Mouse (Mus musculus) hindbrain, embryonic 15.5 days (tissue): ENCODE data around the gene Dusp7. TPM values are rescaled to one million over a fixed set of nuclear protein-coding genes. Genes with fewer than 3 reads are reported as not detected.

ENCODE experiments used
- ATAC-seq: fragments of 200-750 bp; cut with Nextera tagmentation; 2 replicates; pipeline ENCODE4 v1.8.0; 2017; ENCODE audit warnings: low read depth, moderate number of reproducible peaks, moderate TSS enrichment; ENCODE audit not compliant: low FRiP score
- H3K27ac ChIP-seq: fragments of 300-500 bp; sonication (generic); replicated peaks from 2 replicates; pipeline ENCODE4 v1.5.1; 2015; ENCODE audit warnings: mild to moderate bottlenecking, inconsistent platforms
- H3K27me3 ChIP-seq: fragments of 300-500 bp; sonication (generic); 2 replicates; pipeline ENCODE4 v1.6.1; 2015; ENCODE audit warnings: control low read depth, inconsistent platforms
- H3K36me3 ChIP-seq: fragments of 300-500 bp; sonication (generic); 2 replicates; pipeline ENCODE4 v1.6.1; 2015; ENCODE audit warnings: control low read depth, inconsistent platforms
- H3K4me1 ChIP-seq: fragments of 300-500 bp; sonication (generic); replicated peaks from 2 replicates; pipeline ENCODE4 v1.6.1; 2015; ENCODE audit warnings: control low read depth, inconsistent platforms
- H3K4me2 ChIP-seq: fragments of 300-500 bp; sonication (generic); 2 replicates; pipeline ENCODE4 v1.6.1; 2015; ENCODE audit warnings: moderate library complexity, mild to moderate bottlenecking, inconsistent platforms
- H3K4me3 ChIP-seq: fragments of 300-500 bp; sonication (generic); 2 replicates; pipeline ENCODE4 v1.5.1; 2015; ENCODE audit warnings: mild to moderate bottlenecking, inconsistent platforms
- H3K9ac ChIP-seq: fragments of 300-500 bp; sonication (generic); 2 replicates; pipeline ENCODE4 v1.6.1; 2015; ENCODE audit warnings: inconsistent platforms
- H3K9me3 ChIP-seq: fragments of 300-500 bp; sonication (generic); 2 replicates; pipeline ENCODE4 v1.6.1; 2016; ENCODE audit warnings: control low read depth, inconsistent platforms
- WGBS: fragments of 180-500 bp; shearing (Covaris S2); methylation state at CpG from one replicate; pipeline ENCODE4 v1.1.7; 2015; 5-methylcytosine and 5-hydroxymethylcytosine counted together
- polyA plus RNA-seq: library from polyadenylated mRNA; unstranded; fragments of >200 nt; fragmentation: Nextera tagmentation; extraction: Ambion mirVana; gene quantifications from 2 replicates; pipeline ENCODE4 v1.2.1, GENCODE M21; 2015

Dusp7 gene
- polyA plus RNA-seq, 1 experiment from 2014 or later, result 13.3 TPM

GRCm38 (mm10) chr9:106355975-106356286 is 12.5 kb upstream of the Dusp7 start:
- H3K9me3 ChIP-seq, result no peaks in the 10 kb centered on the region
- no peaks in the 10 kb centered on the region for H3K27me3 ChIP-seq
- 0 out of 2 replicates have a peak, but pooled peaks have one; percentile 12 for ATAC-seq
- 0 out of 2 replicates have a peak, but pooled peaks cover 7% of the 10 kb centered on the region for H3K4me1 ChIP-seq
- H3K27ac ChIP-seq, result 0 out of 2 replicates have a peak overlapping the region, but pooled peaks have one; percentile 20
- H3K4me2 ChIP-seq, result no peak overlapping the region
- H3K9ac ChIP-seq, result no peak overlapping the region
- H3K36me3 ChIP-seq, result no peaks in the 10 kb centered on the region
- H3K4me3 ChIP-seq, result no peak overlapping the region

GRCm38 (mm10) chr9:106356323-106356844 is 12.0 kb upstream of the Dusp7 start:
- H3K36me3 ChIP-seq, result no peaks in the 10 kb centered on the region
- H3K4me1 ChIP-seq, result 0 out of 2 replicates have a peak, but pooled peaks cover 7% of the 10 kb centered on the region
- H3K4me2 ChIP-seq, result no peak overlapping the region
- H3K27me3 ChIP-seq, result no peaks in the 10 kb centered on the region
- H3K9ac ChIP-seq, result no peak overlapping the region
- H3K9me3 ChIP-seq, result no peaks in the 10 kb centered on the region
- H3K27ac ChIP-seq, result 0 out of 2 replicates have a peak overlapping the region, but pooled peaks have one; percentile 20
- no peak overlapping the region for H3K4me3 ChIP-seq
- ATAC-seq, result 0 out of 2 replicates have a peak, but pooled peaks have one; percentile 35
- 71% methylated on average over 10 of the region's 10 CpGs for WGBS

- no peaks in the 10 kb centered on the region for H3K27me3 ChIP-seq
- H3K4me1 ChIP-seq, result 0 out of 2 replicates have a peak, but pooled peaks cover 7% of the 10 kb centered on the region
- H3K9me3 ChIP-seq, result no peaks in the 10 kb centered on the region
- no peak overlapping the region for H3K4me2 ChIP-seq
- no peak overlapping the region for H3K4me3 ChIP-seq
- ATAC-seq, result no peak
- H3K9ac ChIP-seq, result no peak overlapping the region
- H3K36me3 ChIP-seq, result no peaks in the 10 kb centered on the region
- no peak overlapping the region for H3K27ac ChIP-seq
- 83% methylated on average over 3 of the region's 3 CpGs for WGBS
Observed at GRCm38 (mm10) chr9:106357167-106357566, 11.3 kb upstream of the Dusp7 start.

GRCm38 (mm10) chr9:106359297-106359696 is 9.1 kb upstream of the Dusp7 start:
- Histone ChIP-seq H3K9me3 (no peaks in the 10 kb centered on the region), H3K4me1 (0 out of 2 replicates have a peak, but pooled peaks cover 7% of the 10 kb centered on the region), H3K27ac (no peak overlapping the region), H3K9ac (no peak overlapping the region), H3K36me3 (no peaks in the 10 kb centered on the region), H3K4me3 (no peak overlapping the region), H3K4me2 (no peak overlapping the region), H3K27me3 (no peaks in the 10 kb centered on the region)
- WGBS, result 62% methylated on average over 6 of the region's 6 CpGs
- ATAC-seq, result no peak

GRCm38 (mm10) chr9:106361140-106361539 is 7.3 kb upstream of the Dusp7 start:
- Histone ChIP-seq H3K36me3 (no peaks in the 10 kb centered on the region), H3K4me3 (no peak overlapping the region), H3K4me2 (no peak overlapping the region), H3K9ac (no peak overlapping the region), H3K27ac (no peak overlapping the region), H3K27me3 (no peaks in the 10 kb centered on the region), H3K4me1 (0 out of 2 replicates have a peak, but pooled peaks cover 2% of the 10 kb centered on the region), H3K9me3 (no peaks in the 10 kb centered on the region)
- 89% methylated on average over 6 of the region's 6 CpGs for WGBS
- ATAC-seq, result no peak

GRCm38 (mm10) chr9:106365333-106365732 is 3.1 kb upstream of the Dusp7 start:
- Histone ChIP-seq H3K4me2 (no peak overlapping the region), H3K9ac (no peak overlapping the region), H3K4me1 (peaks cover 13% of the 10 kb centered on the region), H3K27ac (no peak overlapping the region), H3K9me3 (no peaks in the 10 kb centered on the region), H3K27me3 (no peaks in the 10 kb centered on the region), H3K4me3 (no peak overlapping the region), H3K36me3 (no peaks in the 10 kb centered on the region)
- ATAC-seq, result no peak
- WGBS, result 80% methylated on average over 7 of the region's 7 CpGs

- Histone ChIP-seq H3K9me3 (no peaks in the 10 kb centered on the region), H3K27me3 (no peaks in the 10 kb centered on the region), H3K36me3 (no peaks in the 10 kb centered on the region), H3K9ac (no peak overlapping the region), H3K4me3 (no peak overlapping the region), H3K27ac (no peak overlapping the region), H3K4me1 (peaks cover 22% of the 10 kb centered on the region), H3K4me2 (no peak overlapping the region)
- 72% methylated on average over 1 of the region's 1 CpGs for WGBS
- no peak for ATAC-seq
Observed at GRCm38 (mm10) chr9:106366188-106366587, 2.2 kb upstream of the Dusp7 start.

GRCm38 (mm10) chr9:106367001-106367400 is 1.4 kb upstream of the Dusp7 start:
- peaks cover 30% of the 10 kb centered on the region for H3K4me1 ChIP-seq
- no peak for ATAC-seq
- H3K9me3 ChIP-seq, result no peaks in the 10 kb centered on the region
- 25% methylated on average over 5 of the region's 5 CpGs for WGBS
- peak overlapping the region; percentile 89 for H3K4me3 ChIP-seq
- H3K36me3 ChIP-seq, result 0 out of 2 replicates have a peak, but pooled peaks cover 4% of the 10 kb centered on the region
- H3K27ac ChIP-seq, result peak overlapping the region; percentile 57; the same call in 1 of the 2 replicates
- H3K4me2 ChIP-seq, result peak overlapping the region; percentile 96
- H3K9ac ChIP-seq, result peak overlapping the region; percentile 32
- no peaks in the 10 kb centered on the region for H3K27me3 ChIP-seq

GRCm38 (mm10) chr9:106367592-106368111 is 780 bp upstream of the Dusp7 start:
- Histone ChIP-seq H3K9me3 (no peaks in the 10 kb centered on the region), H3K27ac (peak overlapping the region; percentile 98), H3K36me3 (peaks cover 6% of the 10 kb centered on the region), H3K9ac (peak overlapping the region; percentile 80), H3K4me1 (peaks cover 36% of the 10 kb centered on the region), H3K27me3 (no peaks in the 10 kb centered on the region), H3K4me3 (peak overlapping the region; percentile 89), H3K4me2 (peak overlapping the region; percentile 96)
- ATAC-seq, result peak; percentile 94
- under 1% methylated on average over 36 of the region's 36 CpGs for WGBS

- Histone ChIP-seq H3K36me3 (peaks cover 12% of the 10 kb centered on the region), H3K9me3 (no peaks in the 10 kb centered on the region), H3K9ac (peak overlapping the region; percentile 80), H3K4me1 (peaks cover 39% of the 10 kb centered on the region), H3K27me3 (no peaks in the 10 kb centered on the region), H3K27ac (peak overlapping the region; percentile 98), H3K4me3 (peak overlapping the region; percentile 89), H3K4me2 (peak overlapping the region; percentile 96)
- under 1% methylated on average over 67 of the region's 72 CpGs for WGBS
- peak; percentile 15; the same call in 1 of the 2 replicates for ATAC-seq
Observed at GRCm38 (mm10) chr9:106368831-106369501, 534 bp downstream of the Dusp7 start.

- peaks cover 39% of the 10 kb centered on the region for H3K4me1 ChIP-seq
- H3K27me3 ChIP-seq, result no peaks in the 10 kb centered on the region
- peak overlapping the region; percentile 98 for H3K27ac ChIP-seq
- 7% methylated on average over 11 of the region's 11 CpGs for WGBS
- peaks cover 14% of the 10 kb centered on the region for H3K36me3 ChIP-seq
- peak overlapping the region; percentile 89 for H3K4me3 ChIP-seq
- ATAC-seq, result no peak
- H3K4me2 ChIP-seq, result peak overlapping the region; percentile 96
- H3K9me3 ChIP-seq, result no peaks in the 10 kb centered on the region
- peak overlapping the region; percentile 80 for H3K9ac ChIP-seq
Observed at GRCm38 (mm10) chr9:106369801-106370485, 1.5 kb downstream of the Dusp7 start.
